Mouse (Mus musculus) ES-E14 (cell line): ENCODE measurements at regions not wholly inside any gene's neighbourhood (a gene's known extent, or its start where the extent isn't known, plus 50 kb on each side); places are given as distances from the start of the nearest gene placed in this dataset.

Experiments
- DNase-seq: peaks from one replicate; pipeline ENCODE4 v3.0.0-alpha.2; 2013; ENCODE audit warnings: low read depth, low spot score
- H3K27ac ChIP-seq: 2 replicates; pipeline ENCODE4 v1.5.1; 2012; ENCODE audit warnings: low read depth, mild to moderate bottlenecking, low read length, moderate library complexity, mixed read lengths; ENCODE audit not compliant: poor library complexity, insufficient read depth, severe bottlenecking
- H3K36me3 ChIP-seq: 2 replicates; pipeline ENCODE4 v1.6.1; 2012; ENCODE audit warnings: mild to moderate bottlenecking, low read length, moderate library complexity, mixed read lengths; ENCODE audit not compliant: control insufficient read depth, poor library complexity, insufficient read depth, severe bottlenecking
- H3K4me1 ChIP-seq, 2 experiments: fragments of 150-350 bp in 1 of 2; sonication (generic) in 1 of 2; 2 replicates each; pipeline ENCODE4 v1.6.1; 2012; ENCODE audit warnings: low read length in 2 of 2, mild to moderate bottlenecking in 1 of 2, mixed read lengths in 1 of 2; ENCODE audit not compliant: control insufficient read depth in 2 of 2, insufficient read depth in 2 of 2, poor library complexity in 1 of 2
- H3K4me3 ChIP-seq, 2 experiments: fragments of 150-350 bp in 1 of 2; sonication (generic) in 1 of 2; 2 replicates each; pipeline ENCODE4 v1.5.1; 2012; ENCODE audit warnings: low read length in 2 of 2, low read depth in 1 of 2, mild to moderate bottlenecking in 1 of 2, mixed read lengths in 1 of 2; ENCODE audit not compliant: insufficient read depth in 1 of 2, poor library complexity in 1 of 2, severe bottlenecking in 1 of 2
- H3K9ac ChIP-seq: 2 replicates; pipeline ENCODE4 v1.6.1; 2012; ENCODE audit warnings: low read depth, mild to moderate bottlenecking, low read length, mixed read lengths; ENCODE audit not compliant: poor library complexity, insufficient read depth, severe bottlenecking
- H3K9me3 ChIP-seq: fragments of 150-350 bp; sonication (generic); 2 replicates; pipeline ENCODE4 v1.6.1; 2012; ENCODE audit warnings: low read depth, mild to moderate bottlenecking, low read length; ENCODE audit not compliant: control insufficient read depth, insufficient read depth
- CHD2 ChIP-seq: IDR thresholded peaks from 2 replicates; pipeline ENCODE4 v1.6.1; 2014; ENCODE audit warnings: mild to moderate bottlenecking, low read depth, low read length, inconsistent platforms
- HCFC1 ChIP-seq: IDR thresholded peaks from 2 replicates; pipeline ENCODE4 v1.6.1; 2012; ENCODE audit warnings: low read length, inconsistent platforms, borderline replicate concordance; ENCODE audit not compliant: insufficient read depth
- MAFK ChIP-seq: IDR thresholded peaks from 2 replicates; pipeline ENCODE4 v1.6.1; 2014; ENCODE audit warnings: mild to moderate bottlenecking, low read depth, low read length, inconsistent platforms; ENCODE audit not compliant: insufficient read depth
- ZC3H11A ChIP-seq: IDR thresholded peaks from 2 replicates; pipeline ENCODE4 v1.6.1; 2012; ENCODE audit warnings: low read depth, mild to moderate bottlenecking, inconsistent platforms, low read length, borderline replicate concordance
- ZNF384 ChIP-seq: IDR thresholded peaks from 2 replicates; pipeline ENCODE4 v1.6.1; 2012; ENCODE audit warnings: low read depth, low read length, inconsistent platforms
- in situ Hi-C, 2 experiments: fragments of 600-800 bp; cut with MboI; formaldehyde crosslinking; loops; one replicate each; pipeline ENCODE4 v1.15.1; 2025; ENCODE audit warnings: low sequenced_read_pairs in 2 of 2, inconsistent platforms in 1 of 2; ENCODE audit not compliant: unreplicated experiment in 2 of 2

DNA sequence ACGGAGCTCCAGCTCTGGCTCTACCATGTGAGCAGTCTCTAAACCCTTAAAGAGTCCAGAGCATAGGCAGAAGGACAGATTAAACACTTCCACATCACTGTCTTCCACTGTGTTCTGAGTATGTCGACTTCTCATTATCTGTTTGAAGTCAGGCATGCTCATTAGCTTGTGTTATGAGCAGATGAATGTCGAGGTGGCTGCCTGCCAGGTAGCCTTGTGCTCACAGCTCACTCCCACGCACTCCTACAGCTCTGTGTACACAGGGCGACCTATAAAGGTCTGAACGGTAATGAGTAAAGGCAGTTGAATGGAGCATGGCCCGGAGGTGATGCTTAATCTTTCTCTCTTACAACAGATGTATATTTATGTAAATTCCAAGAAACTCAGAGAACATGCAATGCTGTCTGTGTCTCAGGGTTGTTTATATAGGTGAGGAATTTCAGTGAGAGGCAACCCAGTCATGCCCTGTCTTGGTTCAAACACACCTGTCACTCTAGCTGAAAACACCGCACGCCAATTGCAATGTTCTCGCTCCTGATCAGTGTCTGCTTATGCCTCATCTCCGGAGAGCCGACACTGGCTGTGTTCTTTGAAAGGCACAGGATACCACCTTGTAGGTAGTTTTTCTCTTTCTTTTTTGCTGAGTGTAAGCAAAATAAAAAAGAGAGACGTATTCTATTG lies 135.9 kb upstream of the Gm5148 start:
- Histone ChIP-seq H3K4me1 (no peaks in the 10 kb centered on the region), H3K27ac (no peak overlapping the region), H3K36me3 (no peaks in the 10 kb centered on the region), H3K9ac (no peak overlapping the region), H3K4me3 (no peak overlapping the region), H3K9me3 (no peaks in the 10 kb centered on the region)
- in situ Hi-C loops: no loop called here
- TF ChIP-seq ZNF384: no peak
- TF ChIP-seq MAFK: no peak
- no peak for TF ChIP-seq HCFC1
- TF ChIP-seq ZC3H11A: no peak
- no peak for TF ChIP-seq CHD2
- no peak for DNase-seq

DNA sequence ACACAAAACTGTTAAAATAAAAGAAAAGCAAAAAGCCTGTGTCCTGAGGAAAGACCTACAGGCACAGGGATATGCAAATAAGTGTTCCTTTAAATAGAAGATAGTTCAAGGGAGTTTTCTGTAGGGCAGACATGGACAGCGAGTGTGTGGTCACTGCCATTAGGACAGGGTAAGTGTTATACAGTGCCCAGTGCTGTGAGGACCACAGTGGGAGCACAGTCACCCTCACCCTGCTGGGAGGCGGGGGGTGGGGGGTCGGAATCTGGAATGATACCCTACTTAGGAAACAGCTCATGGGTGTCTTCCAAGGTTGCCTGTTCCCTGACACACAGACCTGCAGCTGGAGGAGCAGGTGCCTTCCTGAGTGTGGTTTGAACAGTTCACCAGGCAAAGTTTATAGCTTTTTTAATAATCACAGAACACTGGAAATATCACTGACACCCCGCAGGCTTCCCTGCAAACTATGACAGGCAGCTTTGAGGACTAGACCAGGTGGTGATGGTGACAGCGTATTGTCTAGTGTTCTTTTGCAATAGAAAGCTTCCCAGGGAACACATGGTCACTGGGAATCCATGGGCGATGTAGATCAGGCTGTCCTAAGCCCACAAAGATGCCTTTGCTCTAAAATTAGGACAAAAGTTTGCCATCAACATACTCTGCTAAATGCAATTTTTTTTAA lies 134.5 kb upstream of the Gm5148 start:
- TF ChIP-seq ZC3H11A (no peak), CHD2 (no peak), ZNF384 (no peak)
- no peak for DNase-seq
- no peak overlapping the region for H3K4me3 ChIP-seq
- no peaks in the 10 kb centered on the region for H3K4me1 ChIP-seq
- H3K9ac ChIP-seq: no peak overlapping the region
- H3K9me3 ChIP-seq: no peaks in the 10 kb centered on the region
- H3K36me3 ChIP-seq: no peaks in the 10 kb centered on the region
- in situ Hi-C loops: no loop called here
- no peak overlapping the region for H3K27ac ChIP-seq

DNA sequence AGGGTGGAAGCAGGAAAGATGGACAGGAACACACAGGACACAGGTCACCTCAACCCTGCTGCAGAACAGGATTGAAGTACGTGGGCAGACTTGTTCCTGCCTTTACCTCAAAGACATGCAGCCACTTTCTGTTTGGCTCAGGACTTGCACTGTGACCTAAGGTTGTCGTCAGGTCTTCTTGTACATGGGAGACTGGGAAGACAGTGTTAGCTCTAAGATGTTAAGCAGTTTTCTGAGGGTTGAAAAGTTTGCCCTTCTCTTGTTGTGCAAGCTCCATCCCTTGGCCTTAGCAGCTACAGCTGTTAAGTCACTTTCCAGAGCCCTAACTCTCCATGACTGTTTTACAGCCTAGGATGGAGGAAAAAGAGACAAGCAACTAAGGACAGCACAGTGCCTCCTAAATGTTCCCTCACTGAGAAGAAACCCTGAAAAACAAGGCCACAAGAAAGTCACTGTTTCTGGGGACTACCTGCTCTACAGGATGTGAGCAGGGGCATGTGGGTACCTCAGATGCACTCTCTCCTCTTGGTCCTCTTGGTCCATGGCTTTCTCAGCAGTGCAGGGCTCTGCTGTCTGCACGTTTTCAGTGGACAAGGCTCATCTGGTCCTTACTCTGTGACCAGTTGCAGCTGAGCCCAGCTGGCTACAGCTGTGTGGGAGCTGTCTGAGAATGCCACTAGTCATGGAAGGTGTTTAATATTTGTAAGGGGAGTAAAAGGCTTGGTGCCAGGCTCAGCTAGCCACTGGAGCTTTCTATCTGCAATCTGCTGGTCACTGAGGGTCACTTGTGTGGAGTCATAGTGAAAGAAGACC lies 122.1 kb upstream of the Gm5148 start:
- Histone ChIP-seq H3K4me1 (no peaks in the 10 kb centered on the region), H3K27ac (no peak overlapping the region), H3K36me3 (no peaks in the 10 kb centered on the region), H3K9me3 (no peaks in the 10 kb centered on the region), H3K4me3 (no peak overlapping the region), H3K9ac (no peak overlapping the region)
- in situ Hi-C loops: no loop called here
- TF ChIP-seq ZNF384: no peak
- no peak for TF ChIP-seq CHD2
- no peak for TF ChIP-seq HCFC1
- DNase-seq: no peak

DNA sequence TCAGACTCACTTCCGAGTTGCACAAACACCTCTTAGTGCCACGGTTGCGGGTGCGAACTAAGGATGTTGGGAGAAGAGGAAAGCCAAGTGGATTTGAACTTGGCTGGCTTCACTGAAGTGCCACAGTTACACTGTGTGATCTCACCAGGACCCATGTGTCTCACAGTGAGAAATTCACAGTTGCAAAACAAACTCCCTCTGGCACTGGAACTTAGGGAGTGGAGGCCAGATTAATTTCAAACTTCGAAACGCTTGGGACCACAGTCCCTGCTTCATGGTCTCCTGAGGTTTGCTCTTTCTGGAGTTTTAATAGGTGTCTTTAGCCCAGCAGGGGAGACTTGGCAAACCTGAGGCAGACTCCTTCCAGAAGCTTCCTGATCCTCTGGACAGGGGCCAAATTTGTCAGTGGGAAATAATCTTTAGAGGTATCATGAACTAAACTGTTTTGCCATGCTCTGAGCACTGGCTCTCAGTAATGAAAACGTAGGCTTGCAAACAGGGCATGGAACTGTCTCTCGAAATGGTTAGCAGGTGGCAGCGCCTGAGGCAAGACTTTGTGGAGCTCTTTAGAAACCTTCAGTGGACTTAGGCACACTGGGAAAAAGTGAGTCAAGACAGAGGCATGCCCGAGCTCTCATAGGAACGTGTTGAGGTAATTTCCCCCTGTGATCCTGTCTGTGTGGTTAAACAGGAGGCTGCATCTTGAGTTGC lies 121.2 kb upstream of the Gm5148 start:
- no peak for DNase-seq
- Histone ChIP-seq H3K9me3 (no peaks in the 10 kb centered on the region), H3K36me3 (no peaks in the 10 kb centered on the region), H3K4me3 (no peak overlapping the region), H3K9ac (no peak overlapping the region), H3K27ac (no peak overlapping the region), H3K4me1 (no peaks in the 10 kb centered on the region)
- no peak for TF ChIP-seq MAFK
- TF ChIP-seq ZC3H11A: no peak
- no peak for TF ChIP-seq CHD2
- no peak for TF ChIP-seq ZNF384
- TF ChIP-seq HCFC1: no peak
- in situ Hi-C loops: no loop called here
